Mouse (Mus musculus) CH12.LX (cell line): ENCODE measurements at regions not wholly inside any gene's neighbourhood (a gene's known extent, or its start where the extent isn't known, plus 50 kb on each side); places are given as distances from the start of the nearest gene placed in this dataset.

ENCODE experiments used
- DNase-seq: peaks from one replicate; pipeline ENCODE4 v3.0.0-alpha.2; 2013; ENCODE audit errors: extremely low read depth
- H3K27ac ChIP-seq: 2 replicates; pipeline ENCODE4 v1.5.1; 2012; ENCODE audit warnings: low read depth, mild to moderate bottlenecking, control low read depth, moderate library complexity; ENCODE audit not compliant: insufficient read depth
- H3K27me3 ChIP-seq: replicated peaks from 2 replicates; pipeline ENCODE3; 2012; ENCODE audit warnings: inconsistent platforms
- H3K36me3 ChIP-seq, 2 experiments: replicated peaks in 1 of 2; 2 replicates each; pipeline versions ENCODE3 to v1.6.1; 2012; ENCODE audit warnings: inconsistent platforms in 1 of 2, low read length in 1 of 2, mild to moderate bottlenecking in 1 of 2, mixed read lengths in 1 of 2, moderate library complexity in 1 of 2; ENCODE audit not compliant: control insufficient read depth in 1 of 2, insufficient read depth in 1 of 2
- H3K4me1 ChIP-seq, 2 experiments: 2 replicates each; pipeline ENCODE4 v1.6.1; 2012; ENCODE audit warnings: inconsistent platforms in 1 of 2, moderate library complexity in 1 of 2; ENCODE audit not compliant: insufficient read depth in 2 of 2, control insufficient read depth in 1 of 2
- H3K4me2 ChIP-seq: 2 replicates; pipeline ENCODE4 v1.6.1; 2012; ENCODE audit warnings: low read depth, mild to moderate bottlenecking, control low read depth; ENCODE audit not compliant: poor library complexity, insufficient read depth, severe bottlenecking
- H3K4me3 ChIP-seq, 3 experiments: fragments of 150-350 bp in 1 of 3; sonication (generic) in 1 of 3; replicated peaks in 1 of 3; 2 replicates each; pipeline versions ENCODE3 to v1.5.1; 2011 to 2012; ENCODE audit warnings: low read depth in 2 of 3, low read length in 2 of 3, mild to moderate bottlenecking in 2 of 3, moderate library complexity in 2 of 3, control low read depth in 1 of 3, improper control_type of control experiment in 1 of 3, inconsistent platforms in 1 of 3, mixed read lengths in 1 of 3; ENCODE audit not compliant: poor library complexity in 1 of 3
- H3K79me2 ChIP-seq: replicated peaks from 2 replicates; pipeline ENCODE4 v1.6.1; 2012; ENCODE audit warnings: mild to moderate bottlenecking, moderate library complexity; ENCODE audit not compliant: control insufficient read depth, poor library complexity, insufficient read depth, severe bottlenecking; ENCODE audit errors: extremely low read depth
- H3K9ac ChIP-seq: 2 replicates; pipeline ENCODE4 v1.6.1; 2012; ENCODE audit warnings: low read depth, mild to moderate bottlenecking, control low read depth, moderate library complexity; ENCODE audit not compliant: insufficient read depth
- H3K9me3 ChIP-seq: replicated peaks from 2 replicates; pipeline ENCODE3; 2012; ENCODE audit warnings: low read length, inconsistent platforms, mixed read lengths
- CHD1 ChIP-seq: IDR thresholded peaks from 2 replicates; pipeline ENCODE4 v1.6.1; 2012; ENCODE audit warnings: low read depth, low read length, improper control_type of control experiment, inconsistent platforms
- CHD2 ChIP-seq: IDR thresholded peaks from 2 replicates; pipeline ENCODE4 v1.6.1; 2011; ENCODE audit warnings: low read length, improper control_type of control experiment
- CTCF ChIP-seq, 2 experiments: IDR thresholded peaks in 1 of 2; conservative IDR thresholded peaks in 1 of 2; 2 replicates each; pipeline ENCODE4 v1.5.1; 2011 to 2012; ENCODE audit warnings: low read depth in 2 of 2, low read length in 2 of 2, improper control_type of control experiment in 1 of 2, inconsistent platforms in 1 of 2, mild to moderate bottlenecking in 1 of 2, moderate library complexity in 1 of 2
- ELF1 ChIP-seq: IDR thresholded peaks from 2 replicates; pipeline ENCODE4 v1.6.1; 2014; ENCODE audit warnings: low read depth, mild to moderate bottlenecking, inconsistent platforms, low read length, improper control_type of control experiment
- EP300 ChIP-seq: IDR thresholded peaks from 2 replicates; pipeline ENCODE4 v1.6.1; 2011; ENCODE audit warnings: low read length, improper control_type of control experiment
- ETS1 ChIP-seq: conservative IDR thresholded peaks from 2 replicates; pipeline ENCODE4 v1.6.1; 2012; ENCODE audit warnings: low read depth, mild to moderate bottlenecking, inconsistent platforms, low read length, improper control_type of control experiment, moderate library complexity
- HCFC1 ChIP-seq: IDR thresholded peaks from 2 replicates; pipeline ENCODE4 v1.6.1; 2012; ENCODE audit warnings: low read depth, mild to moderate bottlenecking, inconsistent platforms, low read length, improper control_type of control experiment
- IRF4 ChIP-seq: IDR thresholded peaks from 2 replicates; pipeline ENCODE4 v1.6.1; 2014; ENCODE audit warnings: low read depth, mild to moderate bottlenecking, inconsistent platforms, low read length, improper control_type of control experiment
- JUN ChIP-seq: IDR thresholded peaks from 2 replicates; pipeline ENCODE4 v1.6.1; 2011; ENCODE audit warnings: low read depth, mild to moderate bottlenecking, low read length, improper control_type of control experiment, moderate library complexity; ENCODE audit not compliant: insufficient read depth
- MAFK ChIP-seq: IDR thresholded peaks from 2 replicates; pipeline ENCODE4 v1.6.1; 2011; ENCODE audit warnings: low read length, improper control_type of control experiment; ENCODE audit not compliant: insufficient replicate concordance
- MAX ChIP-seq: IDR thresholded peaks from 2 replicates; pipeline ENCODE4 v1.6.1; 2011; ENCODE audit warnings: low read length, improper control_type of control experiment
- NELFE ChIP-seq: IDR thresholded peaks from 2 replicates; pipeline ENCODE4 v1.6.1; 2011; ENCODE audit warnings: low read depth, low read length, improper control_type of control experiment
- PAX5 ChIP-seq: IDR thresholded peaks from 2 replicates; pipeline ENCODE4 v1.6.1; 2012; ENCODE audit warnings: low read length, inconsistent platforms, mixed read lengths
- POLR2A ChIP-seq: IDR thresholded peaks from 2 replicates; pipeline ENCODE4 v1.6.1; 2011; ENCODE audit warnings: low read depth, mild to moderate bottlenecking, improper control_type of control experiment, low read length
- RAD21 ChIP-seq: IDR thresholded peaks from 2 replicates; pipeline ENCODE4 v1.6.1; 2011; ENCODE audit warnings: low read depth, mild to moderate bottlenecking, low read length, improper control_type of control experiment, moderate library complexity
- RCOR1 ChIP-seq: conservative IDR thresholded peaks from 2 replicates; pipeline ENCODE4 v1.6.1; 2012; ENCODE audit warnings: low read depth, mild to moderate bottlenecking, inconsistent platforms, low read length, improper control_type of control experiment
- USF1 ChIP-seq: IDR thresholded peaks from 2 replicates; pipeline ENCODE4 v1.6.1; 2014; ENCODE audit warnings: low read depth, mild to moderate bottlenecking, inconsistent platforms, low read length, improper control_type of control experiment
- USF2 ChIP-seq: conservative IDR thresholded peaks from 2 replicates; pipeline ENCODE4 v1.6.1; 2011; ENCODE audit warnings: low read depth, low read length, improper control_type of control experiment
- ZKSCAN1 ChIP-seq: IDR thresholded peaks from 2 replicates; pipeline ENCODE4 v1.6.1; 2012; ENCODE audit warnings: low read depth, inconsistent platforms, low read length, improper control_type of control experiment, borderline replicate concordance
- ZMIZ1 ChIP-seq: IDR thresholded peaks from 2 replicates; pipeline ENCODE4 v1.6.1; 2012; ENCODE audit warnings: low read depth, mild to moderate bottlenecking, inconsistent platforms, low read length, improper control_type of control experiment
- ZNF384 ChIP-seq: IDR thresholded peaks from 2 replicates; pipeline ENCODE4 v1.6.1; 2012; ENCODE audit warnings: low read depth, low read length, improper control_type of control experiment, inconsistent platforms
- dilution Hi-C: fragments of 300-500 bp; cut with MboI; formaldehyde crosslinking; loops from 2 replicates; pipeline ENCODE4 v1.14.3; 2020; ENCODE audit warnings: low sequenced_read_pairs; ENCODE audit not compliant: extremely low pct_unique_long_range_greater_than_20kb, extremely low pct_ligation_motif_present
- in situ Hi-C: fragments of 300-500 bp; cut with MboI; formaldehyde crosslinking; loops from 3 replicates; pipeline ENCODE4 v1.14.3; 2019; ENCODE audit warnings: low sequenced_read_pairs, low pct_ligation_motif_present, low pct_unique_long_range_greater_than_20kb, mixed read lengths

DNA sequence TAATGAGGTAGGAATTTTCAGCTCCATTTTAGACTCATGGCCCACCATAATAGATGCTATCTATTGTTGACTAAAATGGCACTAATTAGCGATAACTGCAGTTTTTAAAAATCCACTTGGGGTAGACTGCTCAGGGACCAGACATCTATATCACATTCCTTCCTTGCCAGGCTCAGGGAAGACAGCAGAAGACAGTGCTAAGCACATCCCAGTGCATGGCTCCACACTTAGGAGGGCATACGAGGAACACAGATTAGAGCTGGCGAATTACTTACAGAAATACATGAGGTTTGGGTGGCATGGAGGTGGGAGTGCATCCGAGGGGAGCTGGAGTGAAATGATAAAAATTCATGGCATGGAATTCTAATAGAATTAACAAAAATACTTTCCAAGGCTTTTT, 395.5 kb upstream of the Gm6657 start:
- Histone ChIP-seq H3K9ac (no peak overlapping the region), H3K4me3 (no peak overlapping the region), H3K4me1 (0 out of 4 replicates have a peak, but pooled peaks cover 0 to 3% of the 10 kb centered on the region in 2 experiments), H3K27me3 (no peaks in the 10 kb centered on the region), H3K36me3 (no peaks in the 10 kb centered on the region), H3K4me2 (no peak overlapping the region), H3K9me3 (no peaks in the 10 kb centered on the region), H3K27ac (no peak overlapping the region), H3K79me2 (no peaks in the 10 kb centered on the region)
- dilution Hi-C loops (no loop called here), in situ Hi-C loops (loop anchor here (25.0 kb wide), 1 partner anchor 561 kb away; the partner anchor contains the start of gene Fut8)
- TF ChIP-seq EP300 (no peak), NELFE (no peak), IRF4 (no peak), USF1 (no peak), PAX5 (no peak), ELF1 (no peak), ZMIZ1 (no peak), POLR2A (no peak), RCOR1 (no peak), MAX (no peak), HCFC1 (no peak), ZNF384 (no peak), CTCF (conservative IDR thresholded peaks at IDR 0.05 in 1 of 2, IDR thresholded peaks at IDR 0.05 in 1 of 2; ENCODE audit: low read depth in 2 of 2, low read length in 2 of 2) (no peak), CHD2 (no peak), CHD1 (no peak), RAD21 (no peak), MAFK (no peak), USF2 (no peak)
- no peak for DNase-seq

DNA sequence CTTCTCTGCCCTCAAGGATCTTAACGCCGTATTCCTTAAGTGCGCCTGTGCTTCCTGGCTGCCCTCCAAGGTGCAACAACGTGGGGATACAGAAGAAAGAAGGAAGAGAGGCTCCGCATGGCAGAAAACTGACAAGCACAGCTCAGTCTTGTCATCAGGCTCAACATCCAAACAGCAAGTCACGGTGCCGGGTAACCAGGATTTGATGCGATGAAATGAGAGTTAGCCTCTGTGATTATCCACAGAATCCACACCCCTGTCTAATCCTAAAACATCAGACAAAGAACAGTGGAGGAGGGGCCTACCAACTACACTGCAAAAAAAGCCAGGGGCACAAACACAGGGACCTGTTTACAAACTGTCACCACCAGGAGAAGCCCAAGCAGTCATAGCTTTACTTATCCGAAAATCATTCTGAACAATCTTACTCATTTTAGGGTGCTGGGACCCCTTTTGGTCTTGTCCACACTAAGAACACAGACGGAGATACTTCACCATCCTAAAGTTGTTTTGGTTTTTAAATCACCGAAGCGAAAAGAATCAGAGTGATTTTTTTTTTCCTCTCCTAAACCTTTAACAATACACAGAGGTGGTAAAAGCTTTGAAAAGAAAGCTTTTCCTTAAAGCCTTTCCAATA, 394.8 kb upstream of the Gm6657 start:
- in situ Hi-C loops, result loop anchor here (25.0 kb wide), 1 partner anchor 562 kb away; the partner anchor contains the start of gene Fut8
- dilution Hi-C loops, result no loop called here
- Histone ChIP-seq H3K27ac (no peak overlapping the region), H3K9me3 (no peaks in the 10 kb centered on the region), H3K4me2 (no peak overlapping the region), H3K4me3 (no peak overlapping the region), H3K27me3 (no peaks in the 10 kb centered on the region), H3K9ac (no peak overlapping the region), H3K36me3 (no peaks in the 10 kb centered on the region), H3K4me1 (0 out of 4 replicates have a peak, but pooled peaks cover 0 to 3% of the 10 kb centered on the region in 2 experiments), H3K79me2 (no peaks in the 10 kb centered on the region)
- no peak for TF ChIP-seq CTCF (conservative IDR thresholded peaks at IDR 0.05 in 1 of 2, IDR thresholded peaks at IDR 0.05 in 1 of 2; ENCODE audit: low read depth in 2 of 2, low read length in 2 of 2)
- no peak for TF ChIP-seq MAX
- TF ChIP-seq NELFE, result no peak
- TF ChIP-seq ELF1, result no peak
- no peak for TF ChIP-seq ETS1
- no peak for TF ChIP-seq ZKSCAN1
- TF ChIP-seq POLR2A, result no peak
- no peak for TF ChIP-seq JUN
- TF ChIP-seq USF2, result no peak
- DNase-seq, result no peak
